Mouse (Mus musculus): ENCODE results near the gene Myoc. TPM values are rescaled to one million over a fixed set of nuclear protein-coding genes. Genes with fewer than 3 reads are reported as not detected.

Gene Myoc
- total RNA-seq, 2 experiments from 2014 or later = 4.0 to 5.1 TPM

GRCm38 (mm10) chr1:162646083-162646686, 7.2 kb downstream of the Myoc start:
- no peak for DNase-seq (ENCODE audit: low spot score in 2 of 2)

- DNase-seq (ENCODE audit: low spot score in 2 of 2) = no peak
Measured at GRCm38 (mm10) chr1:162648416-162648815, 9.5 kb downstream of the Myoc start.

DNA sequence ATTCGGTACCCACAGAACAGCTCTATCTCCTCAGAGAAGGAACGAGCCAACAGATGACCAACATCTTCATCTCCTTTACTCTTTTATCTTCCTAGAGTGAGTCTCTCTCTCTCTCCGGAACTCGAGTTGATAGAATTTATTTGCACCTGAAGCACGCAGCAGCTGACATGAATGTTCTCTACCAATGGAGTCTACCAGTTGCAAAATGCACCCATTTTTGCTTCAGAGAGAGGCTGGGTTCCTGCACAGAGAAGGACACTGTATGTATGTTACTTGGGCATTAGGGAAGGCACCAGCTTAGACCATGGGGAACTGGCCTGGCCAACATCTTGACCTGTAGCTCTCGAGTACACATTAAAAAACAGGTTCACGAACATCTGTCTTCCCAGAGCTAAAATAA, 19.2 kb downstream of the Myoc start, which contains the start of gene Myocos:
TSS of gene Myocos (minus strand) at position 101 of the 400 bp plus-strand sequence.
- DNase-seq (ENCODE audit: low spot score in 2 of 2) = no peak

GRCm38 (mm10) chr1:162660276-162660860, 21.4 kb downstream of the Myoc start:
- DNase-seq (ENCODE audit: low spot score in 2 of 2) = no peak

DNA sequence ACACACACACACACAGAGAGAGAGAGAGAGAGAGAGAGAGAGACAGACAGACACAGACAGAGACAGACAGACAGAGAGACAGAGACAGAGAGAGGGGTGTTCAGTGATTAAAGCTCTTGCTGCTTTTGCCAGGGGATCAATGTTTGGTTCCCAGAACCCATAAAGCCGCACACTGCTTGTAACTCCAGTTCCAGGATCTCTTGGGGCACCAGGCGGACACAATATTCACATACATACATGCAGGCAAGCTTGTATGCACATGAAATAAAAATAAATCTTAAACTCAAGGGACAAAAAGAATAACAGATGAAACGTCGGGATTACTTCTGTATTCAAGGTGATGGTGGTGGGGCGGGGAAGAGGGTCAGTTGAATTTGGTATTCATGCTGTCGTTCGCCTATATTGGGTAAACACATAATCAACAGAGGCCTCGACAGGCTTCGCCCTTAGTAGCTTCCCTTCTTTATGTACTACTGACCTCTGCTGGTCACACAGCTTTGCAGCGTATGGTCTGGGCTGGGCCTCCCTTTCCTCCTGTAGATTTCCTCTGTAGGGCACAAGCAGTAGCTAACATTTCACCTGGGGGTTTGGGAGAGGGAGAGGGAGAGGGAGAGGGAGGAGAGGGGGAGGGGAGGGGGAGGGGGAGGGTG, 26.0 kb downstream of the Myoc start:
- peak; percentile 61 to 72 for DNase-seq (ENCODE audit: low spot score in 2 of 2)

DNA sequence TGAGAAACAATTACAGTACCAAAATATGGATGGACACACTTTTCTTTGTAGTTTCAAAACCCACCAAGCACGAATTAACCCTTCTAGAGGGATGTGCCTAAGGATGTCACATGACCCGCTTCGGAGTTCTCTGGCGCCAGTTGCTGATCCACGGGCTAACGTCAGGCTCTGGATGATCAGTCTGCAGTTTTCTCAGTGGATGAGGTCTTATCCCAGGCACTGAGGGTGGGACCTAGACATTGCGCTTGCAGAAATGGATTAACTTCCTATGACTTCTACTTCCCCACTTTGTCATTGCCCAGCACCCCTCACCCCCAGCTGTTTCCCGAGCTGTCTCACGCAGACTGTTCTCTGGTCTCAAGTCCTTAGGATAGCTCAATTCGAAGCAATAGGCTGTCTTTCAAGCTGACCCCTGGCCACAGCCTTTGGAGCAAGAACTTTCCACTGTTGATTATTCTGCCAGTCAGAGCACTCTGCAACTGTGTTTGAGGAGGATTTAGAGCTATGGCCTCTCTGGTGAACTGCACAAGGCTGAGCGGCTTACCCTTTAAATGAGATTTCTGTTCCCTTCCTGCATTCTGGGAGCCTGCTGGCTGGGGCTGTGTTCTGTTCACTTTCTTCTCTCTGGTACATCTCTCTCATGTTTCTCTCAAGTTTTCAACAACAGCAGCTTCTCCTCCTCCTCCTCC, 26.7 kb downstream of the Myoc start:
- DNase-seq (ENCODE audit: low spot score in 2 of 2) = no peak

- DNase-seq (ENCODE audit: low spot score in 2 of 2) = no peak
Measured at GRCm38 (mm10) chr1:162693721-162694120, 54.8 kb downstream of the Myoc start.

DNA sequence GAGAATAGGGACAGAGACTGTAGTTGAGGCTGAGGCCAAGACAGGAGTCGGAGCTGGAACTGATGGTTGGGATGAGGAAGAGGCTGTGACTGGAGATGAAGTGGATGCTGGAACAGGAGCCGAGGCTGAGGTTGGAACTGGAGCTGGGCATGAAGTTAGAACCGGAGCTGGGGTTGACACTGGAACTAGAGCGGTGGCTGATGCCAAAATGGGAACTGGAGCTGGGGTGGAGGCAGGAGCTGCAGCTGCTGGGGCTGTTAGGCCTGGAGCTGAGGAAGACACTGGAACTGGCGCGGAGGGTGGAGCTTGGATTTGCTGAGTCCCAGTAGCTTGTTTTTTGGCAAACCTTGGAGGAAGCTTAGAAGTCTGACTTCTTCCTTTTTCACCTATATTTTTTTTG, 58.9 kb downstream of the Myoc start:
- no peak for DNase-seq (ENCODE audit: low spot score in 2 of 2)

Small RNA genes within 50 kb of the gene (microRNA-seq; reads per million reads assigned to microRNA genes)
- gene Gm27616 = 0 reads per million in 2 experiments

Other genes starting within 250 kb of the Myoc start
- gene Dnm3, start 161.1 kb upstream of the Myoc start, total RNA-seq (2021) = 100 to 1,000 TPM; 101 to 106 TPM
- 10 to 100 TPM; 10.5 to 11.0 TPM for gene Mettl13, start 90.6 kb upstream of the Myoc start, total RNA-seq (2021)
- 100 to 1,000 TPM; 110 to 113 TPM for gene Vamp4, start 68.6 kb upstream of the Myoc start, total RNA-seq (2021)
- gene Myocos, start 19.1 kb downstream of the Myoc start, total RNA-seq (2021) = not detected
- 100 to 1,000 TPM; 180 to 183 TPM for gene Prrc2c, start 101.4 kb downstream of the Myoc start, total RNA-seq (2021)
- gene Fmo4, start 174.8 kb downstream of the Myoc start, total RNA-seq (2021) = not detected
- gene Fmo1, start 227.5 kb downstream of the Myoc start, total RNA-seq (2021) = 10 to 100 TPM; 12.1 to 15.9 TPM